Mouse (Mus musculus): ENCODE data around the gene Dcaf1.

GRCm38 (mm10) chr9:106891341-106891741 is 69.7 kb downstream of the Dcaf1 start:
- TF ChIP-seq CTCF (IDR thresholded peaks at IDR 0.05; ENCODE audit: extremely low read depth, insufficient read length, insufficient replicate concordance, low read depth, low read length) (no peak), POLR2A (IDR thresholded peaks at IDR 0.05; ENCODE audit: low read depth, low read length) (no peak)

Measured in small intestine, adult 2 months (tissue).